Mouse (Mus musculus) embryonic stem cell, embryonic (primary cell): ENCODE measurements at regions not wholly inside any gene's neighbourhood (a gene's known extent, or its start where the extent isn't known, plus 50 kb on each side); places are given as distances from the start of the nearest gene placed in this dataset.
"Not testable (repeated sequence)": the region's sequence is repeated elsewhere in the genome, so short reads cannot be mapped to it uniquely, and the experiment has no call there.

Experiments
- CTCF ChIA-PET, 4 experiments: fragments of 300-600 bp in 2 of 4; fragments of 350-600 bp in 2 of 4; sonication (Branson Sonifier 250); formaldehyde crosslinking; loops; one replicate each; lab custom pipeline; 2022; ENCODE audit warnings: inconsistent platforms in 2 of 4; lab: Charles Lee
- POLR2A ChIA-PET, 4 experiments: fragments of 300-600 bp in 2 of 4; fragments of 350-600 bp in 2 of 4; sonication (Branson Sonifier 250); formaldehyde crosslinking; loops; one replicate each; lab custom pipeline; 2022; ENCODE audit warnings: antibody characterized with exemption in 4 of 4, inconsistent platforms in 1 of 4; lab: Charles Lee

DNA sequence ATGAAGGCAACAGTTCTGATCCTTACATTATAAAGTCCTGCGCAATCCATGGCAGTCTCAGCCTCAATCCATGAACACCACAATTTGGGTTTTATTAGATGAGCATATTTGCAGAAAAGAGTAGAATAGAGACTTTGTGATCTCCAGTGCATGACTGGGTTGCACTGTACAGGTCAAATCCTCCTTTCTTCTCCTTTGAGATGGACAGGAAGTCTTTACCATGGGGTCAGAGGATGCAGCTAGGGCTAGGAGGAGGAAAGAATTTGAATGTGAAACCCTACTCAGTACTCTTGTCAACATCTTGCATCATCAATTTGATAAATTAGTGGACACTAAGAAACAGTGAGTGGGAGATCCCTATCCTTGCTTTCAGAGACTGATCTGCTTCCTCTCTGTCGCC lies 965.3 kb upstream of the Robo1 start:
- ChIA-PET CTCF (no interaction called here), POLR2A (no interaction called here)

GRCm38 (mm10) chr16:71344589-71344988 lies 963.5 kb upstream of the Robo1 start:
- CTCF ChIA-PET: no interaction called here
- POLR2A ChIA-PET: no interaction called here

DNA sequence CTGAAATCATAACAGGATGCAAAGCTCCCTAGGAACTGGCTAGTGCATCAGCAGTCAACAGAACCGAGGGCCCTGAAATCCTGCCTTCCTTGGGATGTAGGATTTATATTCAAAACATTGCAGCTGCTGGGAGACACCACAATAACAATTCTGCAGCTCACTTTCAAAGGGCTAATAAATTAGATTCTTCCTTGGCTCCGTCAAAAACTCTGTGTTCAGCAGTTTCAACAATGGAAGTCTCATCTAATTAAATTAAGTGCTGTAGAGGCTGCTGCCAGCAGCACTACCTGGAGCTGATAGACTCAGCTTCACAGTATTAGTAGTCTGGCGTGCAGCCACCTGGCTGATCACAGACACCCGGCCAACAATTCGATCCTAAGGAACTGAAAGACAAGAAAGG lies 916.2 kb upstream of the Robo1 start:
- CTCF ChIA-PET: no interaction called here

GRCm38 (mm10) chr16:71434791-71435190 lies 873.3 kb upstream of the Robo1 start:
- CTCF ChIA-PET, POLR2A ChIA-PET: not testable (repeated sequence)

More for the DNA sequence above, 916.2 kb upstream of the Robo1 start:
- POLR2A ChIA-PET: interaction anchor here in 1 of 4 experiments (0.7 kb wide), 1 partner anchor 10 kb away, joined by 3 read pairs; no protein-coding TSS in a partner anchor
